Mouse (Mus musculus) left cerebral cortex, adult 18-20 months (tissue): ENCODE data around the gene Ralgps1. TPM values are rescaled to one million over a fixed set of nuclear protein-coding genes. Genes with fewer than 3 reads are reported as not detected.

ENCODE experiments used
- DNase-seq, 2 experiments: peaks; one replicate each; pipeline ENCODE4 v3.0.0; 2021 to 2022; ENCODE audit warnings: low spot score in 2 of 2, mixed read lengths in 1 of 2
- total RNA-seq, 2 experiments: library from RNA; stranded (reverse); gene quantifications; 2 replicates each; pipeline ENCODE4 v1.2.3; 2021

The Ralgps1 gene
- total RNA-seq, 2 experiments from 2014 or later: 63.7 to 63.9 TPM

DNA sequence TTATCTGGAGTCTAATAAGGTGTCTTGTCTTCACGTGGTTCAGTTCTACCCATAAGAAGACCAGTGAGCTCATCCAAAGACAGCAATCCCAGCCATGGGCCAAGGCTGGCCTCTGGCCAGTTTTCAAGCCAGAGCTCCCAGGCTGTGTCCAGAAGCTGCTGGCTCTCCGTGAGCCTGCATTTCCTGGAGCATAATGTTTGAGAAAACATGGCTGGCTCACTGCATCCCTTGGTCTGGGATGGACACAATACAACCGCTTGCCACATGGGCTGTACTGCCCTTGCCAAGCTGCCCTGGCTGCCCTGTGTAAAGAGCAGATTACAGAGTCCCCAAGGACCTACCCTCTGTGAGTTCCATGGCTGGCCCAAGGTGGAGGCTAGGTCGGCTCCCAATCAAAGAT is 88.4 kb downstream of the Ralgps1 start:
- DNase-seq: no peak

GRCm38 (mm10) chr2:33281807-33282206 is 89.5 kb downstream of the Ralgps1 start:
- DNase-seq: no peak

- DNase-seq: no peak
Observed at GRCm38 (mm10) chr2:33280525-33280924, 90.8 kb downstream of the Ralgps1 start.

- no peak for DNase-seq
Observed at GRCm38 (mm10) chr2:33279758-33280157, 91.5 kb downstream of the Ralgps1 start.

GRCm38 (mm10) chr2:33274719-33275490 is 96.4 kb downstream of the Ralgps1 start:
- no peak for DNase-seq

GRCm38 (mm10) chr2:33272665-33273439 is 98.4 kb downstream of the Ralgps1 start:
- DNase-seq: no peak

DNA sequence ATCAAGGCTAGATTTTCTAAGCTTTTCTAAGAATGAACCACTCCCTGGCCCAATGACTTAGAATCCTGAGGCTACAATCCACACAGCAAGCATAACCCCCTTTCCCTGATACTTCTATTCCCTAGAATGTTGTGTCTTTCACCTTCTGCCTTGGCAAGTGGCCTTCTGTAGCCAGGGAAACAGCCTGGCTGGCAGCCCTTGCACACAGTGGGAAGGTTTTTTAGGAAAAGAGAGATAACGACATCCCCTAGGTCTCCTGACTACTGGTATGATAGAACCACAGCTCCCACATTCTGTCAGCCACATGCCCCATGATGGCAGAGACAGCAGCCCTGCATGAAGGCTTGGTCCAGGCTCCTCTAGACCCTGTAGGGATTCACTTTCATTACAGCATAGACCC is 99.8 kb downstream of the Ralgps1 start:
- no peak for DNase-seq

DNA sequence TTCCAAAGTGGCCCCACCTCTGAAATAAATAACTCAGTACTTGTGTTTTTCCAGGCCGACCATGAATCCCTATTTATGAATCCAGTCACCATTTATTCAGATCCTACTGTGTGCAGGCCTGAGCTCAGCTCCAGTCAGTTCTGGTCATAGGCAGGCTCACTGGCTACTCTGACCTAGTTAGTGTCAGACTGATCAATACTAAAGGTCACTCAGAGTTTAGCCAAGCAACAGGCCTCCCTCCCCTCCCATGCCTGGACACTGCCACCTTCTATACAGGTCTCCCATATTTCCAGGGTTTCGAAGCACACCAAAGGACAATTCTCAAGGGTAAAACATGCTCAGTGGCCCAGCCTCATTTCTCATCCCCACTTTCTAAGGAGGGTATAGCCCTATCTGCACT is 100.7 kb downstream of the Ralgps1 start:
- no peak for DNase-seq

DNA sequence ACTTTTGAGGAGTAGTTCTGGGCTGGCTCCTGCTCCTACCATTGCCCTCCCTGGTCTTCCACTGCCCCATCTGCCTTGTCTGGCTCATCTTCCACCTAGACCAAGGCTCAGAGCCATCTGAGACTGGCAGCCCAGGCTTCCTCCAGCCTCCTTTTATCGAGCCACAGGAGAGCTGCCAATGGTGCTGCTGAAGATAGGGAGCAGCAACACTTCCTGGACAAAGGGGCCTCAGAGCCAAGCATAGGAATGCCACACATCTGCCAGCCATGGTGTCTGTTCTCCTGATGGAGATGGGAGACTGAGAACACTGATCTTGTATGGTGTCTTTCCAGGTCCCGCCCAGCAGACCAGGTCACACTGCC is 102.2 kb downstream of the Ralgps1 start:
- no peak for DNase-seq

GRCm38 (mm10) chr2:33268384-33269131 is 102.7 kb downstream of the Ralgps1 start:
- DNase-seq: no peak

DNA sequence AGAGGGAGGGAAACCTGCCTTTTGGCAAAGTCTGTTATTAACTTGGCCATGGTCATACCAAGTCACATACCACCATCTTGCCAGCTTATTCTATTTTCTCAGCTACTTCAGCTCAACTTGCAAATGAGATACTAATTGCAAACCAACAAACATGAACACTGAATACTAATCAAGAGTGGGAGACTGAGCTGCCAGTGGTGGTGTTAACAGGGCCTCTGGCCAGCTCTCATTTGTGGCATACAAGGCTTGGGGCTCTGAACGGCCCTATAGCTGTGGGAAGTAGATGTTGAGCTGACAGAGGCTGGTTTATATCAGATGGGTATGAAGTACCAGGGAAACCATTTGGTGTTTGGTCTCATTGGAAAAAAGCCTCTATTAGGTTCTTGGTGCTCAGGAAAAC is 104.2 kb downstream of the Ralgps1 start:
- DNase-seq: no peak

- DNase-seq: no peak
Observed at GRCm38 (mm10) chr2:33265793-33266192, 105.5 kb downstream of the Ralgps1 start.

GRCm38 (mm10) chr2:33261475-33261874 is 109.8 kb downstream of the Ralgps1 start:
- DNase-seq: no peak

DNA sequence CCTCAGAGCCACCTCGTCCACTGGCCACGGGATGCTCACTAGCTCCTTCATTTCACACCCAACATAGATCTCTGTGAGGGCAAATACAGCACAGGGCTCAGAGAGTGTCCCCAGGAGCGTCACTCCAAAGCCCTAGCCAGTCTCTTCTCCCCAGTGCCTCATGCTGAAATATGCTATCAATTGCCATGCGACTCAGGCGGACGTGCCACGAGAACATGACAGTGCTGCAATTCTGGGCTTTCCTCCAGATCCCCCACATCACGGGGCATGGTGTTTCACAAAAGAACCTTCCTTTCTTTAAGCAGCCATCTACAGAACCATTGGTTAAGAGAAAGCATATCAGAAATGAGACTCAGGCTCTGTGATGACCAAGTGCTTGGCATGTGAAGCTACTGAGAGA is 110.5 kb downstream of the Ralgps1 start:
- DNase-seq: peak; percentile 75 to 83

DNA sequence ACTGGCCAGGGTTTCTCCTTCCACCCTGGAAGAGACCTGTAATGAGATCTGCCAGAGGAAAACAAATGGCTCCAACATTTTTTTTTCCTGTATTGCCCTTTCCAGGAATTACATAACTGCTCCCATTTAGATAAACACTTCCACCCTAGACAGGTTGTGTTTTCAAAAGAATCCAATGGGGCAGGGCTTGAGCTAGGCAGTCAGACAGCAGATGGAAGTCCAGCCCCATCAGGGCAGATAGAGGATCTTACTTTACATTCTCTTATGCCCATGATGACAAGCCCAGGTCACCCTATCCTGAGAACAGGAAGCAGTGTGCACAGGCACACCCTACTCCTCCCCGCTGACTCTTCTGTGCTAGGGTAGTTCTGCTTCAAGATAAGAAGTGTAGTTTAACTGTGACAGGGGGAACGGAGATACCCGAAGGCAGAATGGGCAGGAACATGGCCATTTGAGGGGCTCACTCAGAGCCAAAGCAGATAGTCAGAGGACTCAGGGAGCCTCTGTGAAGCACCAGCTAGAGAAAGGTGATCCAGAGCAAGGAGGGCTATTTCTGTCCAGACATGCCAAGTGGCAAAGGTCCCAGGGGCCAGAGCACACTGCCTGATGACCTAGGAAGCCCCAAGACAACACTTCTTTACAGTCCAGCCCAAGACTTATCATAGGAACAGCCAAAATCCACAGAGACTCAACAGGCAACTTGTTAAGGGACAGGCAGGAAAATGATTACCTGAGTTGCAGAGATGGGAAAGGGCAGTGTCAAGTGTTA is 114.3 kb downstream of the Ralgps1 start:
- no peak for DNase-seq

- DNase-seq: no peak
Observed at GRCm38 (mm10) chr2:33254318-33254985, 116.8 kb downstream of the Ralgps1 start.

DNA sequence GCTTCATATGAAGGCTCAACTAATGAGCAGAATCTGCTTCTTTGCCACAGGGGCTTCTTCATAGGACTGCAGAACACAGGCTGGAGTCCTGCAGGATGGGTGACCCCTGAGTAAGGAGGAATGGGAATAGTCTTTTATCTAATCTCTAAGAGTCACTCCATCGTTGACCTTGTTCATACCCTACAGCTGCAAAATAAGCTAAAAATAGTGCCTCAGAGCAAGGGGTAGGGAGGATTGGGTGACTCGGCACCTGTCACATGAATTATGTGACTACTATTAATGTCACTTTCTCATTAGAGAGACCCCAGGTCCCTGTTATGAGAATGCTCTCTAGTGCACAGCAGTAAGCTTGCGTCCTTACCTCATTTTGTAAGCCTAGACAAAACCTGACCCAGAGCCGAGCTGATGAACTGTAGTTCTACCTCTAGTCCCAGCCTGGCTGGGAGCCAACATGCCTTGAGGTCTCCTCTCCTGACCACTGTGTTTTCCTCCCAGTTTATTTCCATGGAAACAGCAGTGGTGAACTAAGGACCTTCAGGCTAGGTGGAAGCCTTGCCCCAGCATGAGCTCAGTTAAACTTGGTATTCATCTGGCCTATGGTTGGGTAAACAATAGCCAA is 117.6 kb downstream of the Ralgps1 start:
- DNase-seq: no peak

DNA sequence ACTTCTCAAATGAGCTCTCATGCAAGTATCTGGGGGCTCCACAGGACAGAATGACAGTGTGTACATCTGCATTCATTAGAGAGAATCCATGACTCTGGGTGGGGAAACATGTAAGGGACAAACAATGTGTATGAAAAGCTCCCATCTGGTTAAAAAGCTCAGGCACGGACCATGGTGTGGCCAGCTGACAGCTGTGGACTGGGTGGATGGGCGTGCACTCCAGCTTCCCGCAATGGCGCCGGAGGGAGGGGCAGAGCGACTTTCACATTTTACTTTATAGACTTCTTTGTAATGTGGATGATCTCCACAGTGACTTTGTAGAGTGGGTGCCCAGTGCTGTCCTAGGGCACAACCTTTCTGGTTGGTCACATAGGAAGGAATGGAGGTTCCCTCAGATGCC is 118.5 kb downstream of the Ralgps1 start:
- no peak for DNase-seq

- no peak for DNase-seq
Observed at GRCm38 (mm10) chr2:33249922-33250633, 121.2 kb downstream of the Ralgps1 start.
